Mouse (Mus musculus) brain, embryonic 14.5 days (tissue): ENCODE measurements at regions not wholly inside any gene's neighbourhood (a gene's known extent, or its start where the extent isn't known, plus 50 kb on each side); places are given as distances from the start of the nearest gene placed in this dataset.

Experiments
- CTCF ChIP-seq: fragments of 200-500 bp; IDR thresholded peaks from 2 replicates; pipeline ENCODE4 v1.5.1; 2012; ENCODE audit warnings: inconsistent platforms, mild to moderate bottlenecking, moderate library complexity, borderline replicate concordance; ENCODE audit not compliant: insufficient read depth, insufficient read length; ENCODE audit errors: extremely low read depth
- POLR2A ChIP-seq: fragments of 200-500 bp; IDR thresholded peaks from 2 replicates; pipeline ENCODE4 v1.6.1; 2012; ENCODE audit warnings: mild to moderate bottlenecking, inconsistent platforms, borderline replicate concordance; ENCODE audit not compliant: poor library complexity, insufficient read depth, insufficient read length, severe bottlenecking; ENCODE audit errors: extremely low read depth

- TF ChIP-seq CTCF, result no peak
- no peak for TF ChIP-seq POLR2A
Observed at GRCm38 (mm10) chr14:58626506-58627256, 516.0 kb downstream of the 1700129C05Rik start.
